Mouse (Mus musculus) embryonic facial prominence, embryonic 11.5 days (tissue): ENCODE data around the gene Dusp8. TPM values are rescaled to one million over a fixed set of nuclear protein-coding genes. Genes with fewer than 3 reads are reported as not detected.

Experiments used
- ATAC-seq: fragments of 200-750 bp; cut with Nextera tagmentation; replicated peaks from 2 replicates; pipeline ENCODE4 v1.8.0; 2017; ENCODE audit warnings: low read depth; ENCODE audit not compliant: insufficient number of reproducible peaks, low FRiP score, low TSS enrichment
- DNase-seq: peaks from one replicate; pipeline ENCODE4 v3.0.0-alpha.2; 2015; ENCODE audit warnings: low spot score
- H3K27ac ChIP-seq: fragments of 300-500 bp; sonication (generic); replicated peaks from 2 replicates; pipeline ENCODE4 v1.5.1; 2014; ENCODE audit warnings: mild to moderate bottlenecking, low read depth, low read length, control low read depth
- H3K27me3 ChIP-seq: fragments of 300-500 bp; sonication (generic); 2 replicates; pipeline ENCODE4 v1.6.1; 2014; ENCODE audit warnings: mild to moderate bottlenecking, low read length, moderate library complexity, mixed read lengths; ENCODE audit not compliant: control insufficient read depth, insufficient read depth
- H3K36me3 ChIP-seq: fragments of 300-500 bp; sonication (generic); replicated peaks from 2 replicates; pipeline ENCODE4 v1.6.1; 2014; ENCODE audit warnings: low read depth, mild to moderate bottlenecking, low read length, moderate library complexity, mixed read lengths; ENCODE audit not compliant: control insufficient read depth, insufficient read depth
- H3K4me1 ChIP-seq: fragments of 300-500 bp; sonication (generic); 2 replicates; pipeline ENCODE4 v1.6.1; 2014; ENCODE audit warnings: low read length, mixed read lengths; ENCODE audit not compliant: control insufficient read depth, insufficient read depth
- H3K4me2 ChIP-seq: fragments of 300-500 bp; sonication (generic); 2 replicates; pipeline ENCODE4 v1.6.1; 2014; ENCODE audit warnings: low read depth, mild to moderate bottlenecking, control low read depth, low read length, moderate library complexity
- H3K4me3 ChIP-seq: fragments of 300-500 bp; sonication (generic); 2 replicates; pipeline ENCODE4 v1.5.1; 2014; ENCODE audit warnings: low read depth, low read length, control low read depth
- H3K9ac ChIP-seq: fragments of 300-500 bp; sonication (generic); replicated peaks from 2 replicates; pipeline ENCODE4 v1.6.1; 2014; ENCODE audit warnings: mild to moderate bottlenecking, control low read depth, low read length
- H3K9me3 ChIP-seq: fragments of 300-500 bp; sonication (generic); replicated peaks from 2 replicates; pipeline ENCODE4 v1.6.1; 2016; ENCODE audit warnings: mild to moderate bottlenecking, low read length, inconsistent platforms, mixed read lengths; ENCODE audit not compliant: control insufficient read depth
- WGBS: fragments of 180-500 bp; shearing (Covaris S2); extraction: QIAGEN DNeasy Blood & Tissue Kit; methylation state at CpG from one replicate; pipeline ENCODE4 v1.1.7; 2014; 5-methylcytosine and 5-hydroxymethylcytosine counted together
- polyA plus RNA-seq: library from polyadenylated mRNA; unstranded; fragments of >200 nt; fragmentation: Nextera tagmentation; extraction: Ambion mirVana; gene quantifications from 2 replicates; pipeline ENCODE4 v1.2.1, GENCODE M21; 2014

The Dusp8 gene
- polyA plus RNA-seq, 1 experiment from 2014 or later = 3.6 TPM

DNA sequence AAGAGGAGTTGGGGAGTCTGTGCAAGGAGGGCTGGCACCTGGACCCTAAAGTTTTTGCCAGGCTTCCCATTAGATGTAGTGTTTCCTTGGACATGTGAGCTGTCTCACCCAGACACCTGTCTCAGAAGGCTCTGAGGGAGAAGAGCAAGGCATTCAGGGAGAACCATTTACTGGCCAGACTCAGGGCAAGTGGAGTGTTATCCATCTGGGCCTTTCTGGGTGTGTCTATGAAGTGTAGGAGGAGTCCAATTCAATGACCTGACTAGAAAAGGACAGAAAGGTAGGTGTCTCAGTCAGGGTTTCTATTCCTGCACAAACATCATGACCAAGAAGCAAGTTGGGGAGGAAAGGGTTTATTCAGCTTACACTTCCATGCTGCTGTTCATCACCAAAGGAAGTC, 23.9 kb downstream of the Dusp8 start:
- H3K4me2 ChIP-seq = no peak overlapping the region
- no peaks in the 10 kb centered on the region for H3K27me3 ChIP-seq
- no peak for DNase-seq
- H3K9ac ChIP-seq = no peak overlapping the region
- no peaks in the 10 kb centered on the region for H3K4me1 ChIP-seq
- no peak for ATAC-seq
- H3K36me3 ChIP-seq = no peaks in the 10 kb centered on the region
- no peak overlapping the region for H3K27ac ChIP-seq
- H3K9me3 ChIP-seq = no peaks in the 10 kb centered on the region
- H3K4me3 ChIP-seq = no peak overlapping the region

DNA sequence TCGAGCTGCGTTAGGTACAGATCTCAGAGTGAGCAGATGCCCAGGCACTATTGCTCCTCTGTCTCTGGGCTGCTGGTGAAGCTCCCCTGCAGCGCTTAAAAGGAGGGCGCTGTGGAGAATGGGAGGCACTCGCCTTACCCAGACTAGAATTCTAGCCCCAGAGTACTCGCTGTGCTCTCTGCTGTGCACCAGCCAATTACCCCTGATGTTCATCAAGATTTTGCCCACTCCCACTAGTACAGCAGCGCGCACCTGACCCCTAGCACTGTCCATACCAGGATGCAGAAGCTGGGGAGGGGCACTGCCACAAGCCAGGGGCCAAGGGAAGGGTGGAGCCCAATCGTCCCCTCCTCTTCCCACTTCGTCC, 24.4 kb downstream of the Dusp8 start:
- Histone ChIP-seq H3K27ac (no peak overlapping the region), H3K9me3 (no peaks in the 10 kb centered on the region), H3K4me2 (0 out of 2 replicates have a peak overlapping the region, but pooled peaks have one; percentile 7), H3K4me1 (no peaks in the 10 kb centered on the region), H3K4me3 (no peak overlapping the region), H3K27me3 (no peaks in the 10 kb centered on the region), H3K9ac (no peak overlapping the region), H3K36me3 (no peaks in the 10 kb centered on the region)
- ATAC-seq (no peak; the same call in 1 of the 2 replicates), DNase-seq (no peak)
- WGBS = 10% methylated on average over 10 of the region's 10 CpGs

DNA sequence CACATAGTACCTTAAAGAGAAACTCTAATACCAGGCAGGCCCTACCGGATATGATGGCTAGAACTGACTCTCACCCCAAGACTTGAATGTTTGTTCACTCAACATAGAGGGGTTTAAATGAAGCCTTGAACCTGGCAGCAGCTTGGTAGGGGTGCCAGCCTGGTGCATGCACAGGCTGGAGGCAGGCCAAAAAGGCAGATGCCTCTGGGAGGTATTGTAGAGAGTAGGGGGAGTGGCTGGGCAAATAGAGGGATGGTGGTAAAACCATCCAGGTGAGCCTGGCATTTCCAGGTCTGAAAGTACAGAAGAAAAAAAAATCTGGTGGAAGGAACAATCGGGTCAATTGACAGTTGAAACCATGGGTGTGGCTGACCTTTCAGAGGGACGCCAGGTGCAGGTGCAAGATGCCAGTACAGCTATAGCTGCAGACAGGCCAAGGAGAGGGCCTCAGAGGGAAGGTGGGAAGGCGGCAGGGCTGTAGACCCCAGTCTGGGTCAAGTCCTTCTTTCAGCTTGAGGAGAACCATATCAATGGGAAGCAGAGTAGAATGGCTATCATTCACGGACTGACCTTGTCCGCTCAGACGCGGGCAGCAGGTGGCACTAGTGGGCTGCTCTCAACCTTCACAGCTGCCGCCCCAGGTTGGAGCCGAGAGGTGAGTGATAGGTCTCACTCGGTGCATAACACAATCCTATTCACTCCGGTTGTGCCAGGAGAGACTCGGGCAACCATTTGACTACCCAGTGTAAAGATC, 25.0 kb downstream of the Dusp8 start:
- H3K36me3 ChIP-seq = no peaks in the 10 kb centered on the region
- no peak overlapping the region for H3K9ac ChIP-seq
- no peaks in the 10 kb centered on the region for H3K27me3 ChIP-seq
- no peak overlapping the region for H3K4me3 ChIP-seq
- H3K27ac ChIP-seq = no peak overlapping the region
- H3K4me1 ChIP-seq = no peaks in the 10 kb centered on the region
- DNase-seq = peak; percentile 67
- H3K4me2 ChIP-seq = 0 out of 2 replicates have a peak overlapping the region, but pooled peaks have one; percentile 7
- no peak; the same call in 1 of the 2 replicates for ATAC-seq
- no peaks in the 10 kb centered on the region for H3K9me3 ChIP-seq
- WGBS = 12% methylated on average over 13 of the region's 13 CpGs

- Histone ChIP-seq H3K4me2 (no peak overlapping the region), H3K27me3 (no peaks in the 10 kb centered on the region), H3K9me3 (no peaks in the 10 kb centered on the region), H3K4me3 (no peak overlapping the region), H3K27ac (no peak overlapping the region), H3K36me3 (no peaks in the 10 kb centered on the region), H3K4me1 (no peaks in the 10 kb centered on the region), H3K9ac (no peak overlapping the region)
- DNase-seq (no peak), ATAC-seq (no peak)
- WGBS = 67% methylated on average over 4 of the region's 4 CpGs
Measured at GRCm38 (mm10) chr7:142068429-142068828, 27.2 kb downstream of the Dusp8 start.

DNA sequence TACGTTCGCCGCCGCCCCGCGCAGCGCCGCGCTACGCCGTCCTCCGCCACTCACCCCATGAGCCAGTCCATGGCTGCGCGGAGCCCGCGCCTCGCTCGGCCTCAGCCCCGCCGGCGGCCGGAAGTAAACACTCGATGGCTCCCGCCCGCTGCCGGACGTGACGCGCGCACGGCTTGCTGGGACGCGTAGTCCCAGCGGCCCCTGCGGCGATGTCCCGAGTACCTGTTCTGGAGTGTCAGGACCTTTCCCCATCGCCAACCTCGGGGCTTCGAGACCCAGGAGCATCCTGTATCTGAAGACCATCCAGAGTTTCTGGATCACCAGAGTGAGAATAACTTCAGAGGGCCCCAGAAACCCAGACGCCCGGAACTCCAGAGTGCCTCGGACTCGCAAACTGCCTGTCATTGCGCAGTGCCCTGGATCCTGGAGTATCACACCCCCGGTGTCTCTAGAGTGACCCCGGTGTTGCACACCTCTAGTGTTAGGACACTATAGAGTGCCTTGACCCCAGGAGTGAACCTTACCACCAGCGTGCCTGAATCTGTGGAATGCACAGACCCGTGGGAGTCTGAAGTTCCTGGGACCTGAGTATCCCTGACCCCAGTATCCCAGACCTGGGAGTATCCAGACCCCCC, 34.6 kb downstream of the Dusp8 start, which contains the start of gene Mob2:
TSS of gene Mob2 (minus strand) at position 135 of the 635 bp plus-strand sequence.
- H3K9me3 ChIP-seq = no peaks in the 10 kb centered on the region
- no peaks in the 10 kb centered on the region for H3K27me3 ChIP-seq
- H3K4me2 ChIP-seq = peak within 1 kb of the TSS; percentile 87
- H3K27ac ChIP-seq = peak within 1 kb of the TSS; percentile 20; the same call in 1 of the 2 replicates
- peak within 1 kb of the TSS; percentile 91 for H3K9ac ChIP-seq
- no peaks in the 10 kb centered on the region for H3K36me3 ChIP-seq
- ATAC-seq (peak; percentile 92), DNase-seq (peak; percentile 95)
- no peaks in the 10 kb centered on the region; the same call in 1 of the 2 replicates for H3K4me1 ChIP-seq
- WGBS = under 1% methylated on average over 48 of the region's 49 CpGs
- H3K4me3 ChIP-seq = peak within 1 kb of the TSS; percentile 93

GRCm38 (mm10) chr7:142060185-142060930, 35.3 kb downstream of the Dusp8 start:
- Histone ChIP-seq H3K36me3 (no peaks in the 10 kb centered on the region), H3K4me2 (peak overlapping the region; percentile 87), H3K9ac (peak overlapping the region; percentile 91), H3K27me3 (no peaks in the 10 kb centered on the region), H3K4me3 (peak overlapping the region; percentile 93), H3K4me1 (no peaks in the 10 kb centered on the region; the same call in 1 of the 2 replicates), H3K9me3 (no peaks in the 10 kb centered on the region), H3K27ac (peak overlapping the region; percentile 20; the same call in 1 of the 2 replicates)
- under 1% methylated on average over 53 of the region's 66 CpGs for WGBS
- peak; percentile 25; the same call in 1 of the 2 replicates for ATAC-seq
- DNase-seq = peak; percentile 19

DNA sequence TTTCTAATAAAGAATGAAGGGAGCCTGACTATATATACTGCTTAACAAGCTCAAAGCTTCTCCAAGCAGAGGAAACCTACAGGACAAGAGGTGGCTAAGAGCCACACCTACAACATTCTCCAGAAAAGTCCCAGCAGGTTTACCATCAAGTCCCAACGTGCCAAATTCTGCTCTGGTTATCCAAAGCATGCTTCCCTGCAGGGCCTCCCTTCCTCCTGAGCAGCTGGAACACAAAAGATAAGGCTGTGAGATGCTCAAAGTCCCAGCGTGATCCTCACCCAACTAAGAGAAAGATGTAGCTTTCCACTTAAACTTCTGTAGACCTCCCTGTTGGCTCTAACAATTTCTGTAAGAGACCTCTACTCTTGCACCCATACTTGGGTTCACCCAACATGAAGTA, 36.6 kb downstream of the Dusp8 start:
- DNase-seq = no peak
- 75% methylated on average over 2 of the region's 2 CpGs for WGBS

More for the DNA sequence above, 36.6 kb downstream of the Dusp8 start:
- Histone ChIP-seq H3K27ac (no peak overlapping the region), H3K4me2 (no peak overlapping the region), H3K9me3 (no peaks in the 10 kb centered on the region), H3K9ac (no peak overlapping the region), H3K4me1 (no peaks in the 10 kb centered on the region; the same call in 1 of the 2 replicates), H3K36me3 (no peaks in the 10 kb centered on the region), H3K4me3 (no peak overlapping the region), H3K27me3 (no peaks in the 10 kb centered on the region)
- no peak for ATAC-seq
